Mouse (Mus musculus) hindbrain, embryonic 15.5 days (tissue): ENCODE results near the gene Gpx7. TPM values are rescaled to one million over a fixed set of nuclear protein-coding genes. Genes with fewer than 3 reads are reported as not detected.
A peak's percentile ranks its signal among the peaks of the same experiment; 100 is the strongest.

Experiments used
- ATAC-seq: fragments of 200-750 bp; cut with Nextera tagmentation; 2 replicates; pipeline ENCODE4 v1.8.0; 2017; ENCODE audit warnings: low read depth, moderate number of reproducible peaks, moderate TSS enrichment; ENCODE audit not compliant: low FRiP score
- H3K27ac ChIP-seq: fragments of 300-500 bp; sonication (generic); replicated peaks from 2 replicates; pipeline ENCODE4 v1.5.1; 2015; ENCODE audit warnings: mild to moderate bottlenecking, inconsistent platforms
- H3K27me3 ChIP-seq: fragments of 300-500 bp; sonication (generic); 2 replicates; pipeline ENCODE4 v1.6.1; 2015; ENCODE audit warnings: control low read depth, inconsistent platforms
- H3K36me3 ChIP-seq: fragments of 300-500 bp; sonication (generic); 2 replicates; pipeline ENCODE4 v1.6.1; 2015; ENCODE audit warnings: control low read depth, inconsistent platforms
- H3K4me1 ChIP-seq: fragments of 300-500 bp; sonication (generic); replicated peaks from 2 replicates; pipeline ENCODE4 v1.6.1; 2015; ENCODE audit warnings: control low read depth, inconsistent platforms
- H3K4me2 ChIP-seq: fragments of 300-500 bp; sonication (generic); 2 replicates; pipeline ENCODE4 v1.6.1; 2015; ENCODE audit warnings: moderate library complexity, mild to moderate bottlenecking, inconsistent platforms
- H3K4me3 ChIP-seq: fragments of 300-500 bp; sonication (generic); 2 replicates; pipeline ENCODE4 v1.5.1; 2015; ENCODE audit warnings: mild to moderate bottlenecking, inconsistent platforms
- H3K9ac ChIP-seq: fragments of 300-500 bp; sonication (generic); 2 replicates; pipeline ENCODE4 v1.6.1; 2015; ENCODE audit warnings: inconsistent platforms
- H3K9me3 ChIP-seq: fragments of 300-500 bp; sonication (generic); 2 replicates; pipeline ENCODE4 v1.6.1; 2016; ENCODE audit warnings: control low read depth, inconsistent platforms
- WGBS: fragments of 180-500 bp; shearing (Covaris S2); methylation state at CpG from one replicate; pipeline ENCODE4 v1.1.7; 2015; 5-methylcytosine and 5-hydroxymethylcytosine counted together
- polyA plus RNA-seq: library from polyadenylated mRNA; unstranded; fragments of >200 nt; fragmentation: Nextera tagmentation; extraction: Ambion mirVana; gene quantifications from 2 replicates; pipeline ENCODE4 v1.2.1, GENCODE M21; 2015

The Gpx7 gene
- polyA plus RNA-seq, 1 experiment from 2014 or later, result 32.3 TPM

DNA sequence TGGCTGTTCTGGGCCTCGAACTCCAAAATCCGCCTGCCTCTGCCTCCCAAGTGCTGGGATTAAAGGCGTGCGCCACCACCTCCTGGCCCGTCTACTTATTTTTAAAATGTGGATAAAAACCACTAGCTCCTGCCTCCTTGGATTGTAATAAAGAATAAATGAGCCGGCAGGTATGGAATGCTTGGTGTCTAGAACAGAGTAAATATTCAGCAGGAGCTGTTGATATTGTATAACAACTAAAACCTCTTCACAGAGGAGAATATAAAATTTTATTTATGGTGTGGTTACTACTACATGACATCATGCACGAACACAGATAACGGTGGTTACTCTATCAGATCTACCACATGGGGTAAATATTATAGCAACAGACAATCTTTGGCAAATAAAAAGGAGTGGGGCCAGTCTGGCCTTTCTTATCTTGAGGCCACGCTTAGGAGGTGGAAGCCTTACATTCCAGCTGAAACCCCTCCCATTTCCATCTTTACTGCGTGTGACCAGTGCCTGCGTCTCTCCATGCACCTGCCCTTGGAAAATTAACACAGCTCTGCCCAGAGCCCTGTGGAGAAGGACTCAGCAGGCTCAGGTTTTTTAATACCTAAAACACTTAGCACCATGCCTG, 21.1 kb upstream of the Gpx7 start:
- Histone ChIP-seq H3K4me3 (no peak overlapping the region), H3K9ac (no peak overlapping the region), H3K4me1 (peaks cover 13% of the 10 kb centered on the region), H3K27ac (no peak overlapping the region), H3K9me3 (no peaks in the 10 kb centered on the region), H3K27me3 (no peaks in the 10 kb centered on the region), H3K36me3 (no peaks in the 10 kb centered on the region), H3K4me2 (no peak overlapping the region)
- WGBS, result 87% methylated on average over 11 of the region's 11 CpGs
- ATAC-seq, result no peak

DNA sequence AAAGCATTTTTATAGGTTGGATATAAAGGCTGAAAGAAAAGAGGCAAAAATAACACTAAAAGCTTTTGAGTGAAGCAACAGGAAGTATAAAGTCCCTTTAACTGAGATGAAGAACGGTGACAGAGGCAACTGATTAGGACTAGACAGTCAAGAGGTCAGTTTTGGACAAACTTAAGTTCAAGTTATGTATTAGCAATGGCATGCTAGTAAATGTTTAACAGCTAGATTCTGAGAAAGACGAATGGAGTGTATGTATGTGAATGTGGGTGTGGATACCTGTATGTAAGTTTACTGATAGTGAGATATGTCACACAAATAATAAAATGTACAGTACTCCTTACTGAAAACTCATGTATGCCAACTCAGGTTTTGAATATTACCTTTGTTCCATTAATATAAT, 17.8 kb upstream of the Gpx7 start:
- ATAC-seq, result no peak
- 90% methylated on average over 2 of the region's 2 CpGs for WGBS

GRCm38 (mm10) chr4:108407621-108408020, 860 bp upstream of the Gpx7 start:
- Histone ChIP-seq H3K36me3 (no peaks in the 10 kb centered on the region), H3K4me2 (no peak overlapping the region), H3K4me3 (no peak overlapping the region), H3K4me1 (peaks cover 16% of the 10 kb centered on the region), H3K27me3 (no peaks in the 10 kb centered on the region), H3K9ac (no peak overlapping the region), H3K27ac (no peak overlapping the region), H3K9me3 (no peaks in the 10 kb centered on the region)
- no peak for ATAC-seq
- 42% methylated on average over 8 of the region's 8 CpGs for WGBS

More for the DNA sequence above, 17.8 kb upstream of the Gpx7 start:
- Histone ChIP-seq H3K9ac (no peak overlapping the region), H3K36me3 (no peaks in the 10 kb centered on the region), H3K9me3 (no peaks in the 10 kb centered on the region), H3K4me1 (no peaks in the 10 kb centered on the region), H3K27ac (no peak overlapping the region), H3K4me3 (no peak overlapping the region), H3K4me2 (no peak overlapping the region), H3K27me3 (no peaks in the 10 kb centered on the region)

DNA sequence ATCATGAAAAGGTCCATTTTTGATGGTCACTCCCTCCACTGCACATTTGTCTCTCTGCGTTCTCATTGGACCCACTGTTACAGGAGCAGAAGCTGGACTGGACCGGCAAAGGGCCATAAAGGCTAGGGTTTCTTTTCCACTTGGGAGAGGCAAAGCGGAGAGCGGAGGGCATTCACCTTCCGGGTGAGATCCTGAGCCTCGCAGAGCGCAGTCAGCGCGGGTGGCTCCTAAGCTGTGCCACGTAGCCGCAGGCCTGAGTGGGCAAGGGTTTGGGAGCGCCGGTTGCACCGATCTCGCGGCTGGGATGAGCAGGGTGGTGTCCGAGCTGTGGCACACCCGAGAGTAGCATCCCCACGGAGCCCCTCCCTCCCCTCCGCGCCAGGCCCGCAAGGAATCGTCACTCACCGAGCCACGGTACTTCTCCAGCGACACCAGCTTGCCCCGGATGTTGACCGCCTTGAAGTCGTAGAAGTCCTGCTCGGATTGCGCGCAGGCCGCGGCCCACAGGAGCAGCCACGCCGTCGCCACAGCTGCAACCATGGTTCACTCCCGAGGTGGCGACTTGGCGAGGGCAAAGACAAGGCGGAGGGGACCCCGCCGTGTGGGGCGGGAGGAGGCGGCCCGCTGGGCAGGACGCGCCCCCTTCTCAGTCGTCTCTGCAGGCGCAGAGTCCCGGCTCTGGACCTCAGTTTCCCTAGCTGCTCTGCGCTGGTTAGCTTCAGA, 462 bp downstream of the Gpx7 start:
- H3K4me3 ChIP-seq, result peak overlapping the region; percentile 44
- no peaks in the 10 kb centered on the region for H3K27me3 ChIP-seq
- peaks cover 16% of the 10 kb centered on the region for H3K4me1 ChIP-seq
- WGBS, result 2% methylated on average over 52 of the region's 52 CpGs
- H3K9me3 ChIP-seq, result no peaks in the 10 kb centered on the region
- H3K36me3 ChIP-seq, result no peaks in the 10 kb centered on the region
- peak overlapping the region; percentile 83 for H3K4me2 ChIP-seq
- peak overlapping the region; percentile 47 for H3K27ac ChIP-seq
- ATAC-seq, result peak; percentile 82
- H3K9ac ChIP-seq, result peak overlapping the region; percentile 53

GRCm38 (mm10) chr4:108405766-108406137, 1.0 kb downstream of the Gpx7 start:
- peak; percentile 13; the same call in 1 of the 2 replicates for ATAC-seq
- H3K27me3 ChIP-seq, result no peaks in the 10 kb centered on the region
- H3K27ac ChIP-seq, result peak overlapping the region; percentile 47; the same call in 1 of the 2 replicates
- H3K9ac ChIP-seq, result peak overlapping the region; percentile 53; the same call in 1 of the 2 replicates
- H3K4me3 ChIP-seq, result peak overlapping the region; percentile 44
- peak overlapping the region; percentile 83 for H3K4me2 ChIP-seq
- no peaks in the 10 kb centered on the region for H3K9me3 ChIP-seq
- H3K4me1 ChIP-seq, result peaks cover 16% of the 10 kb centered on the region
- H3K36me3 ChIP-seq, result no peaks in the 10 kb centered on the region
- WGBS, result 71% methylated on average over 3 of the region's 3 CpGs

- H3K36me3 ChIP-seq, result 0 out of 2 replicates have a peak, but pooled peaks cover 6% of the 10 kb centered on the region
- H3K9ac ChIP-seq, result no peak overlapping the region
- H3K9me3 ChIP-seq, result no peaks in the 10 kb centered on the region
- H3K27me3 ChIP-seq, result no peaks in the 10 kb centered on the region
- no peak overlapping the region for H3K4me3 ChIP-seq
- no peak overlapping the region for H3K27ac ChIP-seq
- whole genome bisulfite sequencing, result 85% methylated on average over 8 of the region's 8 CpGs
- ATAC-seq, result no peak
- H3K4me1 ChIP-seq, result peaks cover 16% of the 10 kb centered on the region
- H3K4me2 ChIP-seq, result no peak overlapping the region
These were observed 2.7 kb downstream of the Gpx7 start for GRCm38 (mm10) chr4:108403861-108404635.

DNA sequence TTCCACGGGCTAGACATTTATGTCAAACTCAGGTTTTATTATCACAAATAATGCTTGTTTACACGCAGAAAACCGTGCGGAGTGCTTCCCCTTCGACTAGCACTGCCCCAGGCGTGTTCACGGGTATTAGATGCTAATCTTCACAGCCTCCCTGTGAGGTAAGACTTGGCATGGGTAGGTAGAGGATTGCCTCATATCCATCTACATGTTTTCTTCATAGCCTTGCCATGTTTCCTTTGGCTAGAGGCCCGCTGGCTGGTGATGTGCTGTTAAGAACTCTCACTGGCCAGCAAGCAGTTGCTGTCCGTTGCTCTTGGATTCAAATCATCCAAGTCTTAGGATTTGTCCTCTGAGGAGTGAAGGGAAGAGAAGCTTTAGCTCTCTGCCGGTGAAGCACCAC, 6.4 kb downstream of the Gpx7 start:
- no peak overlapping the region for H3K4me3 ChIP-seq
- 90% methylated on average over 10 of the region's 10 CpGs for WGBS
- no peak for ATAC-seq
- H3K9me3 ChIP-seq, result no peaks in the 10 kb centered on the region
- H3K27me3 ChIP-seq, result no peaks in the 10 kb centered on the region
- no peak overlapping the region for H3K9ac ChIP-seq
- H3K36me3 ChIP-seq, result 0 out of 2 replicates have a peak, but pooled peaks cover 6% of the 10 kb centered on the region
- H3K27ac ChIP-seq, result no peak overlapping the region
- H3K4me2 ChIP-seq, result no peak overlapping the region
- H3K4me1 ChIP-seq, result no peaks in the 10 kb centered on the region

DNA sequence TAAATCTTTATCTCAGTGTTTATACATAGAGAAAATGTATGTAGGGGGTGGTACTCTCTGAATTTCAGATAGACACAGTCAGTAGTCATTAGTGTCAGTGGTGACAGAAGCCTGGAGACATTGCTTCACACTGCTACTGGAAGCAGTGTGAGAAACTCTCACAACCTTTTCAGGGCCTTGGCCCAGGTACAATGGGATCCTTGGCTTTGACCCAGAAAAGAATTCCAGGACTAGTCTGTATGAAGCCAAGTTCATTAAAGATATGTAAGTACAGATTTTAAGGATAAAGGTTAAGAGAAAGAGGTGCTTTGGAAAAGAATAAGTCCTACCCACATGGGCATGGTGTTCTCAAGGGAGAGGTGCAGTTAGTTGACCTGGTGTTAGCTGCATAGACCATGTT, 12.5 kb downstream of the Gpx7 start:
- H3K27ac ChIP-seq, result no peak overlapping the region
- no peaks in the 10 kb centered on the region for H3K27me3 ChIP-seq
- H3K9ac ChIP-seq, result no peak overlapping the region
- no peaks in the 10 kb centered on the region for H3K4me1 ChIP-seq
- ATAC-seq, result no peak
- H3K4me2 ChIP-seq, result no peak overlapping the region
- H3K9me3 ChIP-seq, result no peaks in the 10 kb centered on the region
- no peak overlapping the region for H3K4me3 ChIP-seq
- no peaks in the 10 kb centered on the region for H3K36me3 ChIP-seq

DNA sequence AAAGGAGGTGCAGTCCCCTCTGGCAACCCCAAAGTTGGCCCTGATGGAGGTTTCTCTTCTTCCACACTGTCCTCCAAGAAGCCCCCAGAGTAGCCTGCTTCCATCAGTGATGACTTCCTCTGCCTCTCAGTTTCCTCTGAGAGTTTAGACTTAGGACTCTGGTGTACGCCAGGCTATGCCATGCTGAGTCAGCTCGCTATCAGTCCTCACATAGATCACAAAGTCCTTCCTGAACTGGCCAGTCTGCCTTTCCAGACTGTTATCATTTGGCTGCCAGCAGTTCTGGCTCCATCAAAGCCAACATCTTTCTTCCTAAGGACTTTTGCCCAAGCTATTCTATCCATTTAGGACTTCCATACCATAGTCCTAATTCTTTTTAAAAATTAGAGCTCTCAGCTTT, 14.2 kb downstream of the Gpx7 start:
- Histone ChIP-seq H3K27me3 (no peaks in the 10 kb centered on the region), H3K9ac (no peak overlapping the region), H3K4me2 (no peak overlapping the region), H3K4me1 (0 out of 2 replicates have a peak, but pooled peaks cover 2% of the 10 kb centered on the region), H3K36me3 (no peaks in the 10 kb centered on the region), H3K9me3 (no peaks in the 10 kb centered on the region), H3K27ac (no peak overlapping the region), H3K4me3 (no peak overlapping the region)
- 86% methylated on average over 2 of the region's 2 CpGs for WGBS
- ATAC-seq, result no peak

GRCm38 (mm10) chr4:108391124-108391523, 15.6 kb downstream of the Gpx7 start:
- H3K4me3 ChIP-seq, result no peak overlapping the region
- no peaks in the 10 kb centered on the region for H3K27me3 ChIP-seq
- 0 out of 2 replicates have a peak, but pooled peaks cover 3% of the 10 kb centered on the region for H3K4me1 ChIP-seq
- no peaks in the 10 kb centered on the region for H3K36me3 ChIP-seq
- no peak overlapping the region for H3K9ac ChIP-seq
- no peak overlapping the region for H3K27ac ChIP-seq
- no peaks in the 10 kb centered on the region for H3K9me3 ChIP-seq
- 88% methylated on average over 5 of the region's 5 CpGs for WGBS
- no peak for ATAC-seq
- no peak overlapping the region for H3K4me2 ChIP-seq

DNA sequence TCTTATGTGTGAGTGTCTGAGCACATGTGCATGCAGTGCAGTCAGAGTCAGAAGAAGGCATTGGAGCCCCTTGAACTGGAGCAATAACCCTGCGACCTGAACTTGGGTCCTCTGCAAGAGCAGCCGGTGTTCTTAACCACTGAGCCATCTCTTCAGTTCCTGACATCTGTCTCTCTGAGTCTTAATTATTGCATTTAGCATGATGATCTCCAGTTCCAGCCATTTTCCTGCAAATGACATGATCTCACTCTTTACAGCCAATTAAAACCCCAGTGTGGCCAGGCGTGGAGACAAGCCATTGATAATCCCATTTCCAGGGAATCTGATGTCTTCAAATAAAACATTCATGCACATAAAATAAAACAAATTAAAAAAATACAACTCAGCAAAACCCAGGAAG, 18.0 kb downstream of the Gpx7 start:
- H3K9ac ChIP-seq, result no peak overlapping the region
- 63% methylated on average over 3 of the region's 3 CpGs for WGBS
- H3K9me3 ChIP-seq, result no peaks in the 10 kb centered on the region
- H3K4me3 ChIP-seq, result no peak overlapping the region
- no peak for ATAC-seq
- H3K27me3 ChIP-seq, result no peaks in the 10 kb centered on the region
- H3K27ac ChIP-seq, result no peak overlapping the region
- H3K4me2 ChIP-seq, result 0 out of 2 replicates have a peak overlapping the region, but pooled peaks have one; percentile 59
- H3K4me1 ChIP-seq, result 0 out of 2 replicates have a peak, but pooled peaks cover 3% of the 10 kb centered on the region
- H3K36me3 ChIP-seq, result no peaks in the 10 kb centered on the region

DNA sequence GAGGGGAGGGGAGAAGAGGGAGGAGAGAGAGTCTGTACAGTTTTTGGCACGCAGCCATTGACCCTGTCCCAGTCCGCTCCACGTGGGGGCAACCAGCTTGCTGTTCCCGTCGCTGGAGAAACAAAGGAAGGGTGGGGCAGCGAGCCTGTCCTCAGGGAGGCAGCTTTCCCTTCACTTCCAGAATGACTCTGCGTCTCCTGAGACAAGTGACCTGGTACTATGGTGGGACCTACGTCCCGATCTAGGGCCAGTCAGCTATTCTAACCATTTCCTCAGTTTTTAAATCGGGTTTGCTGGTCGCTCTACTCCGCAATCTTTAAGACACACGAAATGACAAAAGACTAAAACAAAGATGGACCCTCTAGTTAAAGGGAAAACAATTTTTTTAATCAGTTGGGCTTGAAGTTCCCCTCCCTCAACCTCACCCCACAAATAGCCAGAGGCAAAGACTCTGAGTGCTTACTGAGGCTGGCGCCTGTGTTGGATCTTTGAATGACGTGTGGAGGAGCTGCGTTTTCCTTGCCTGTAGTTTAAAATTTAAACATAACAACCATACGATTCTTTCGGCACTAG, 19.0 kb downstream of the Gpx7 start:
- 4% methylated on average over 18 of the region's 18 CpGs for WGBS

More for the DNA sequence above, 19.0 kb downstream of the Gpx7 start:
- ATAC-seq, result peak; percentile 76
- H3K27me3 ChIP-seq, result no peaks in the 10 kb centered on the region
- H3K4me1 ChIP-seq, result peaks cover 9% of the 10 kb centered on the region
- H3K4me3 ChIP-seq, result peak overlapping the region; percentile 31
- no peaks in the 10 kb centered on the region for H3K9me3 ChIP-seq
- peak overlapping the region; percentile 59 for H3K4me2 ChIP-seq
- H3K27ac ChIP-seq, result peak overlapping the region; percentile 56
- no peaks in the 10 kb centered on the region for H3K36me3 ChIP-seq
- peak overlapping the region; percentile 35 for H3K9ac ChIP-seq
